Mouse (Mus musculus) stomach, embryonic 14.5 days (tissue): Measurements from ENCODE around the gene Chkb. TPM values are rescaled to one million over a fixed set of nuclear protein-coding genes. Genes with fewer than 3 reads are reported as not detected.

Source experiments
- ATAC-seq: fragments of 200-750 bp; cut with Nextera tagmentation; 2 replicates; pipeline ENCODE4 v1.8.0; 2017; ENCODE audit warnings: low read depth, moderate TSS enrichment; ENCODE audit not compliant: insufficient number of reproducible peaks, insufficient read depth, low FRiP score
- H3K27ac ChIP-seq: fragments of 300-500 bp; sonication (generic); 2 replicates; pipeline ENCODE4 v1.5.1; 2014; ENCODE audit warnings: mild to moderate bottlenecking, low read length, moderate library complexity, mixed read lengths
- H3K27me3 ChIP-seq: fragments of 300-500 bp; sonication (generic); 2 replicates; pipeline ENCODE4 v1.6.1; 2014; ENCODE audit warnings: low read length, control low read depth, mixed read lengths; ENCODE audit not compliant: control insufficient read depth, insufficient read depth
- H3K36me3 ChIP-seq: fragments of 300-500 bp; sonication (generic); 2 replicates; pipeline ENCODE4 v1.6.1; 2014; ENCODE audit warnings: mild to moderate bottlenecking, control low read depth, low read length, moderate library complexity, mixed read lengths; ENCODE audit not compliant: control insufficient read depth, insufficient read depth
- H3K4me1 ChIP-seq: fragments of 300-500 bp; sonication (generic); 2 replicates; pipeline ENCODE4 v1.6.1; 2014; ENCODE audit warnings: low read length, control low read depth, mixed read lengths; ENCODE audit not compliant: control insufficient read depth, insufficient read depth
- H3K4me2 ChIP-seq: fragments of 300-500 bp; sonication (generic); replicated peaks from 2 replicates; pipeline ENCODE4 v1.6.1; 2014; ENCODE audit warnings: low read depth, low read length, control low read depth
- H3K4me3 ChIP-seq: fragments of 300-500 bp; sonication (generic); 2 replicates; pipeline ENCODE4 v1.5.1; 2014; ENCODE audit warnings: low read depth, low read length, control low read depth
- H3K9ac ChIP-seq: fragments of 300-500 bp; sonication (generic); replicated peaks from 2 replicates; pipeline ENCODE4 v1.6.1; 2014; ENCODE audit warnings: low read depth, mild to moderate bottlenecking, control low read depth, low read length, moderate library complexity, mixed read lengths
- H3K9me3 ChIP-seq: fragments of 300-500 bp; sonication (generic); 2 replicates; pipeline ENCODE4 v1.6.1; 2016; ENCODE audit warnings: low read depth, low read length, control low read depth; ENCODE audit not compliant: control insufficient read depth
- WGBS: fragments of 180-500 bp; shearing (Covaris S2); extraction: QIAGEN DNeasy Blood & Tissue Kit; methylation state at CpG from one replicate; pipeline ENCODE4 v1.1.7; 2014; 5-methylcytosine and 5-hydroxymethylcytosine counted together
- polyA plus RNA-seq: library from polyadenylated mRNA; unstranded; fragments of >200 nt; fragmentation: Nextera tagmentation; extraction: Ambion mirVana; gene quantifications from 2 replicates; pipeline ENCODE4 v1.2.1, GENCODE M21; 2014

Gene Chkb
- polyA plus RNA-seq, 1 experiment from 2014 or later, result 54.5 TPM

- ATAC-seq, result no peak
- Histone ChIP-seq H3K9me3 (no peaks in the 10 kb centered on the region), H3K4me1 (peaks cover 4% of the 10 kb centered on the region), H3K4me3 (no peak overlapping the region), H3K36me3 (no peaks in the 10 kb centered on the region), H3K9ac (no peak overlapping the region), H3K27me3 (no peaks in the 10 kb centered on the region), H3K4me2 (no peak overlapping the region), H3K27ac (no peak overlapping the region)
- 93% methylated on average over 8 of the region's 8 CpGs for WGBS
Observed at GRCm38 (mm10) chr15:89473921-89474320, 44.2 kb upstream of the Chkb start.

GRCm38 (mm10) chr15:89473370-89473769, 43.7 kb upstream of the Chkb start:
- no peaks in the 10 kb centered on the region for H3K36me3 ChIP-seq
- WGBS, result 85% methylated on average over 9 of the region's 9 CpGs
- no peak for ATAC-seq
- H3K27ac ChIP-seq, result no peak overlapping the region
- H3K9me3 ChIP-seq, result no peaks in the 10 kb centered on the region
- no peak overlapping the region for H3K9ac ChIP-seq
- no peaks in the 10 kb centered on the region for H3K27me3 ChIP-seq
- H3K4me1 ChIP-seq, result peaks cover 4% of the 10 kb centered on the region
- H3K4me2 ChIP-seq, result no peak overlapping the region
- no peak overlapping the region for H3K4me3 ChIP-seq

DNA sequence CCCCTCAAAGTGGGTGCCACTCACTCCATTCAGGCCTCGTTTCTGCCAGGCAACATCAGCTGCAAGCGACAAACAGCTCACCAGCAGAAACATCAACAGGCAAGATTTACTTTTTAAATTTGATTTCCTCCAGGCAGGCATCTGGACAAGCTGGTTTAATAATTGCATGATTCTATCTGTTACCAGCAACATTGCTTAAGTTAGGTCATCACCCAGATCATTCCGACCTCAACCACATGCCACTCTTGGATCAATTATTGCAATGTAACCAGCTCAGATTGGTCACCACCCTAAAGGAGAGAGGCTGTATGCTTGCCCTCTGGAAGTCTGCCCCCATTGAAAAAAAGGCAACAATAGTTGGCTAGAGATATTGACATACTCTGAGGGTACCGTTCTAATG, 41.8 kb upstream of the Chkb start:
- H3K27me3 ChIP-seq, result no peaks in the 10 kb centered on the region
- no peak overlapping the region for H3K4me2 ChIP-seq
- H3K36me3 ChIP-seq, result no peaks in the 10 kb centered on the region
- H3K9me3 ChIP-seq, result no peaks in the 10 kb centered on the region
- H3K27ac ChIP-seq, result no peak overlapping the region
- H3K4me1 ChIP-seq, result peaks cover 4% of the 10 kb centered on the region
- no peak for ATAC-seq
- H3K9ac ChIP-seq, result no peak overlapping the region
- 87% methylated on average over 4 of the region's 4 CpGs for WGBS
- no peak overlapping the region for H3K4me3 ChIP-seq

- Histone ChIP-seq H3K4me2 (no peak overlapping the region), H3K9ac (no peak overlapping the region), H3K36me3 (no peaks in the 10 kb centered on the region), H3K27ac (no peak overlapping the region), H3K4me3 (no peak overlapping the region), H3K27me3 (no peaks in the 10 kb centered on the region), H3K4me1 (no peaks in the 10 kb centered on the region), H3K9me3 (no peaks in the 10 kb centered on the region)
- 33% methylated on average over 2 of the region's 2 CpGs for WGBS
- no peak for ATAC-seq
Observed at GRCm38 (mm10) chr15:89468577-89468976, 38.9 kb upstream of the Chkb start.

DNA sequence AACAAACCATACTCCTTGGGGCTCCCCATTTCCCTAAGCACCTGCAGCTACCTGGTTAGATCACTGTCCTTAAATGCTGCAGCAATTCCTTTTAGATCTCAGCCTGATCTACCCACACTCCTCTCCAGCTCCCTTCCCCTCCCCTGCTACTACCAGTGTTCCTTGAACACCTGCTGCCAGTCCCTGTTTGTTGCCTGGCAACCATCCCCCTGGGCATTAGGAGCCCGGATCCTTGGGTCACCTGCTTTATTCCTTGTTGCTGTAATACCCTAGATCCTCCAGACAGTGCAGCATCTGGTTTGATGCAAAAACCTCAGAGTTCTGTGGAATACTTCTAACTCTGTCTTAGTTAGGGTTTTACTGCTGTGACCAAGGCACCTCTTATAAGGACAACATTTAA, 35.3 kb upstream of the Chkb start:
- Histone ChIP-seq H3K27me3 (no peaks in the 10 kb centered on the region), H3K27ac (no peak overlapping the region), H3K9me3 (no peaks in the 10 kb centered on the region), H3K4me3 (no peak overlapping the region), H3K4me1 (no peaks in the 10 kb centered on the region), H3K9ac (no peak overlapping the region), H3K36me3 (no peaks in the 10 kb centered on the region), H3K4me2 (no peak overlapping the region)
- 7% methylated on average over 1 of the region's 1 CpGs for WGBS
- no peak for ATAC-seq

DNA sequence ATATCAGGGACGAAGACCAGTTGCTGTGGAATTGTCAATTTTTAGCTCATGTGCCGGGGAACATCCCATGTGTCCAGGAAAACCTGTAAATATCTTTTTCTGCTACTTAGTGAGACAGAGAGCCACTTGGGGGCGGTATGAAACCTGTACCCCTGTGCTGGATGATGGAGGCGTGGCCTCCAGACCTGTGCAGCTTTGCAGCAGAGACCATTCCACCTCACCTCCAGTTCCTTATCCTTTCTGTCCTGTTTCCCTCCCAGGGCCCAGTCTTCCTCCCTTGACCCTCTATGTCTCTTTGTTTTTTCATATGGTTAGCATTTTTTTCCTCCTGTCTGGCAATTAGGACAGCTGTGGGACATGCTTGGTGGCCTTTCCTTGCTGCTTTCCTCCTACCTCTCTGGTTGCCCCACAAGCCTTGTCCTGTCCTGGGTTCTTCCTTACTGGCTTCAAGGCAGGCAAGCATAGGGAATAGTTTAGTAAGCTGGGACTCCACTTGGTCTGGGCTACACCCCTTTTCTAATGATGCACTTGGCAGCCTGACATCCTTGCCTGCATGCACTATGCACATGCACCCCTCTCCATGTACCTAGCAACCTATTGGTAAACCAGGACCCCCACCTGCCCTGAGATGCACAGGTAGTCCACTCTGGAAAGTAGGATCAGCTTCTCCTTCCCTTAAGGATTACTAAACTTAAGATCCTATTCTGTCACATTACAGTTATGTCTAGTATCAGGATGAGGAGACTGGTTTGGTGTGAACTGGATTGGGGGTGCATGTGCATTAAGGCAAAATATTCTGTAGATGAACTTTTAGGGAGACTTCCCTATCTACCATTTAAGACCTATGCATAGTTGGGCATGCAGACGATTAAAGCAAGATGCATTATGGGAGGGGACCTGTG, 33.9 kb upstream of the Chkb start:
- Histone ChIP-seq H3K9me3 (no peaks in the 10 kb centered on the region), H3K9ac (no peak overlapping the region), H3K4me2 (no peak overlapping the region), H3K27me3 (no peaks in the 10 kb centered on the region), H3K4me1 (no peaks in the 10 kb centered on the region), H3K36me3 (no peaks in the 10 kb centered on the region), H3K27ac (no peak overlapping the region), H3K4me3 (no peak overlapping the region)
- no peak for ATAC-seq
- 47% methylated on average over 5 of the region's 5 CpGs for WGBS

DNA sequence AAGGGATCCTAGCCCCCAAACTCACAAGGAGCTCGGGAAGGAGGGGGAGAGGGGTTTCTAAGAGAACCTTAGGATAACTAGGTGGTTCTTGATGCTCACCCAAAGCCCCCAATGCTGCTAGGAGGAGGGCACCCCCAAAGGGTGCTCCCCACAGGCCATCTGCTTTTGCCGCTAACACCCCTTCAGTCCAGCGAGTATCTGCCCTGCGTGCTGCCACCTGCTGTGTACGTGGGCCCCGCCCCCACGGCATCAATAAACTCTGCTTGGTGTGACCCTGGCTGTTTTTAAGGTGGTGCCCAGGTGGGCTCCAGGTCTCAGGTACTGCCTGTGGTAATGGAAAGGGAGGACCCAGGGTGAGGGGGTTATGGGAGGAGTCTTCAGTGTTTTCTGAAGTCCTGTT, 32.5 kb upstream of the Chkb start:
- H3K27me3 ChIP-seq, result no peaks in the 10 kb centered on the region
- no peak overlapping the region for H3K4me2 ChIP-seq
- ATAC-seq, result no peak
- no peak overlapping the region for H3K9ac ChIP-seq
- no peak overlapping the region for H3K27ac ChIP-seq
- no peaks in the 10 kb centered on the region for H3K9me3 ChIP-seq
- WGBS, result 70% methylated on average over 7 of the region's 7 CpGs
- no peaks in the 10 kb centered on the region for H3K36me3 ChIP-seq
- H3K4me1 ChIP-seq, result no peaks in the 10 kb centered on the region
- H3K4me3 ChIP-seq, result no peak overlapping the region

DNA sequence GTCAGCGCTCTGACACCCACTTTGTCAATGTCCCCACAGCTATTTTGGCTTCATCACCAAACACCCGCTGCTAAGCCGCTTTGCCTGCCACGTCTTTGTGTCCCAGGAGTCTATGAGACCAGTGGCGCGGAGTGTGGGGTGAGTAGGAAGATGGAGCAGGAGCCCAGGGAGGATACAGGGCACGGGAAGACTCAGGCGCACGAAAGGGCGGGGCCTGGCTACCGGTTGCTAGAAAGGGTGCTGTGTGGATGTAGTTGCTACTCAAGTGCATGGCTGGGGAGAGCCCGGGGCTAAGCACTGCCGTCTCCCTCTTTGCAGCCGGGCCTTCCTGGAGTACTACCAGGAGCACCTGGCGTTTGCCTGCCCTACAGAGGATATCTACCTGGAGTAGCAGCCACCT, 31.6 kb upstream of the Chkb start:
- 74% methylated on average over 15 of the region's 15 CpGs for WGBS
- H3K4me3 ChIP-seq, result no peak overlapping the region

DNA sequence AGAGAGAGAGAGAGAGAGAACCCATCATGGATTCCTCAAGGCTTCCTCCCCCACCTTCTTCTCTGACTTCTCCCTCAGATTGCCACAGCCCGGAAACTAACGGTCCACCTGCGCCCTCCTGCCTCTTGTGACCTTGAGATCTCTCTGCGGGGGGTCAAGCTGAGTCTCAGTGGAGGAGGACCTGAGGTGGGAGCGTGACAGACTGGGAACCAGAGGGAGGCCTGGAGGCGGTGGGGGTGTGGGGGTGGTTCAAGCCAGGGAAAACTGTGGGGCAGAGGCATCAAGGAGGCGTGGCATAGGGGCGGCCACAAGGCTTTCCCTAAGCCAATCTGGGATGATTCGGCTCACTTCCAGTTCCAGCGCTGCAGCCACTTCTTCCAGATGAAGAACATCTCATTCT, 30.6 kb upstream of the Chkb start:
- H3K9ac ChIP-seq, result no peak overlapping the region
- WGBS, result 66% methylated on average over 10 of the region's 10 CpGs
- no peaks in the 10 kb centered on the region for H3K36me3 ChIP-seq
- no peaks in the 10 kb centered on the region for H3K9me3 ChIP-seq
- no peak overlapping the region for H3K4me3 ChIP-seq
- H3K4me1 ChIP-seq, result no peaks in the 10 kb centered on the region
- H3K4me2 ChIP-seq, result no peak overlapping the region
- no peaks in the 10 kb centered on the region for H3K27me3 ChIP-seq
- ATAC-seq, result no peak
- no peak overlapping the region for H3K27ac ChIP-seq

More for the DNA sequence above, 31.6 kb upstream of the Chkb start:
- Histone ChIP-seq H3K36me3 (no peaks in the 10 kb centered on the region), H3K9ac (no peak overlapping the region), H3K27ac (no peak overlapping the region), H3K27me3 (no peaks in the 10 kb centered on the region), H3K4me1 (no peaks in the 10 kb centered on the region), H3K9me3 (no peaks in the 10 kb centered on the region), H3K4me2 (no peak overlapping the region)
- no peak for ATAC-seq
